Mouse (Mus musculus): ENCODE results near the gene Olig1. TPM values are rescaled to one million over a fixed set of nuclear protein-coding genes. Genes with fewer than 3 reads are reported as not detected.

The Olig1 gene
- polyA plus RNA-seq, 1 experiment from 2014 or later, result not detected

GRCm38 (mm10) chr16:91300641-91301441 is 31.3 kb downstream of the Olig1 start:
- no peak overlapping the region for H3K4me3 ChIP-seq (ENCODE audit: low read length)

GRCm38 (mm10) chr16:91301454-91301853 is 31.9 kb downstream of the Olig1 start:
- ATAC-seq (ENCODE audit: low read depth), result no peak
- Histone ChIP-seq H3K4me2 (ENCODE audit: low read depth, low read length) (no peak overlapping the region), H3K9ac (ENCODE audit: low read length) (no peak overlapping the region), H3K36me3 (ENCODE audit: control insufficient read depth, insufficient read depth, low read length) (no peaks in the 10 kb centered on the region), H3K4me3 (ENCODE audit: low read length) (no peak overlapping the region), H3K4me1 (replicated peaks; ENCODE audit: control insufficient read depth, insufficient read depth, low read length) (no peaks in the 10 kb centered on the region), H3K27ac (ENCODE audit: low read length) (no peak overlapping the region), H3K27me3 (ENCODE audit: control insufficient read depth, insufficient read depth, low read depth, low read length) (peaks cover 7% of the 10 kb centered on the region; the same call in 1 of the 2 replicates), H3K9me3 (ENCODE audit: control insufficient read depth, low read length) (no peaks in the 10 kb centered on the region)
- 61% methylated on average over 18 of the region's 18 CpGs for WGBS

More at GRCm38 (mm10) chr16:91300641-91301441, 31.3 kb downstream of the Olig1 start:
- Histone ChIP-seq H3K9me3 (ENCODE audit: control insufficient read depth, low read length) (no peaks in the 10 kb centered on the region), H3K36me3 (ENCODE audit: control insufficient read depth, insufficient read depth, low read length) (no peaks in the 10 kb centered on the region), H3K4me2 (ENCODE audit: low read depth, low read length) (no peak overlapping the region), H3K9ac (ENCODE audit: low read length) (no peak overlapping the region), H3K27me3 (ENCODE audit: control insufficient read depth, insufficient read depth, low read depth, low read length) (peaks cover 7% of the 10 kb centered on the region; the same call in 1 of the 2 replicates), H3K27ac (ENCODE audit: low read length) (no peak overlapping the region), H3K4me1 (replicated peaks; ENCODE audit: control insufficient read depth, insufficient read depth, low read length) (no peaks in the 10 kb centered on the region)
- 46% methylated on average over 16 of the region's 16 CpGs for WGBS
- ATAC-seq (ENCODE audit: low read depth), result no peak

- Histone ChIP-seq H3K27me3 (ENCODE audit: control insufficient read depth, insufficient read depth, low read depth, low read length) (peaks cover 7% of the 10 kb centered on the region; the same call in 1 of the 2 replicates), H3K4me1 (replicated peaks; ENCODE audit: control insufficient read depth, insufficient read depth, low read length) (no peaks in the 10 kb centered on the region), H3K27ac (ENCODE audit: low read length) (no peak overlapping the region), H3K4me3 (ENCODE audit: low read length) (no peak overlapping the region), H3K9ac (ENCODE audit: low read length) (no peak overlapping the region), H3K4me2 (ENCODE audit: low read depth, low read length) (no peak overlapping the region), H3K36me3 (ENCODE audit: control insufficient read depth, insufficient read depth, low read length) (no peaks in the 10 kb centered on the region), H3K9me3 (ENCODE audit: control insufficient read depth, low read length) (no peaks in the 10 kb centered on the region)
- ATAC-seq (ENCODE audit: low read depth), result no peak
- WGBS, result 40% methylated on average over 26 of the region's 26 CpGs
Measured at GRCm38 (mm10) chr16:91303776-91304709, 34.5 kb downstream of the Olig1 start.

GRCm38 (mm10) chr16:91305512-91306111 is 36.0 kb downstream of the Olig1 start:
- Histone ChIP-seq H3K4me3 (ENCODE audit: low read length) (no peak overlapping the region), H3K4me1 (replicated peaks; ENCODE audit: control insufficient read depth, insufficient read depth, low read length) (no peaks in the 10 kb centered on the region), H3K9ac (ENCODE audit: low read length) (no peak overlapping the region), H3K27ac (ENCODE audit: low read length) (no peak overlapping the region), H3K27me3 (ENCODE audit: control insufficient read depth, insufficient read depth, low read depth, low read length) (peaks cover 7% of the 10 kb centered on the region; the same call in 1 of the 2 replicates), H3K4me2 (ENCODE audit: low read depth, low read length) (no peak overlapping the region), H3K36me3 (ENCODE audit: control insufficient read depth, insufficient read depth, low read length) (no peaks in the 10 kb centered on the region), H3K9me3 (ENCODE audit: control insufficient read depth, low read length) (no peaks in the 10 kb centered on the region)
- ATAC-seq (ENCODE audit: low read depth), result no peak
- WGBS, result 66% methylated on average over 16 of the region's 16 CpGs

GRCm38 (mm10) chr16:91309872-91310271 is 40.3 kb downstream of the Olig1 start:
- Histone ChIP-seq H3K27ac (ENCODE audit: low read length) (no peak overlapping the region), H3K9me3 (ENCODE audit: control insufficient read depth, low read length) (no peaks in the 10 kb centered on the region), H3K4me3 (ENCODE audit: low read length) (no peak overlapping the region), H3K9ac (ENCODE audit: low read length) (no peak overlapping the region), H3K4me1 (replicated peaks; ENCODE audit: control insufficient read depth, insufficient read depth, low read length) (no peaks in the 10 kb centered on the region), H3K27me3 (ENCODE audit: control insufficient read depth, insufficient read depth, low read depth, low read length) (peaks cover 4% of the 10 kb centered on the region; the same call in 1 of the 2 replicates), H3K4me2 (ENCODE audit: low read depth, low read length) (no peak overlapping the region), H3K36me3 (ENCODE audit: control insufficient read depth, insufficient read depth, low read length) (no peaks in the 10 kb centered on the region)
- ATAC-seq (ENCODE audit: low read depth), result no peak
- 92% methylated on average over 3 of the region's 3 CpGs for WGBS

GRCm38 (mm10) chr16:91312921-91313320 is 43.3 kb downstream of the Olig1 start:
- WGBS, result 66% methylated on average over 6 of the region's 7 CpGs
- no peaks in the 10 kb centered on the region; the same call in 1 of the 2 replicates for H3K27me3 ChIP-seq (ENCODE audit: control insufficient read depth, insufficient read depth, low read depth, low read length)

GRCm38 (mm10) chr16:91314114-91314775 is 44.7 kb downstream of the Olig1 start:
- ATAC-seq (ENCODE audit: low read depth), result peak; percentile 36; the same call in 1 of the 2 replicates
- H3K9me3 ChIP-seq (ENCODE audit: control insufficient read depth, low read length), result no peaks in the 10 kb centered on the region
- H3K4me3 ChIP-seq (ENCODE audit: low read length), result no peak overlapping the region
- H3K4me1 ChIP-seq (replicated peaks; ENCODE audit: control insufficient read depth, insufficient read depth, low read length), result no peaks in the 10 kb centered on the region
- 0 out of 2 replicates have a peak overlapping the region, but pooled peaks have one; percentile 8 for H3K4me2 ChIP-seq (ENCODE audit: low read depth, low read length)
- H3K27ac ChIP-seq (ENCODE audit: low read length), result no peak overlapping the region
- H3K9ac ChIP-seq (ENCODE audit: low read length), result no peak overlapping the region
- no peaks in the 10 kb centered on the region for H3K27me3 ChIP-seq (ENCODE audit: control insufficient read depth, insufficient read depth, low read depth, low read length)
- no peaks in the 10 kb centered on the region for H3K36me3 ChIP-seq (ENCODE audit: control insufficient read depth, insufficient read depth, low read length)
- 6% methylated on average over 19 of the region's 19 CpGs for WGBS

More at GRCm38 (mm10) chr16:91312921-91313320, 43.3 kb downstream of the Olig1 start:
- Histone ChIP-seq H3K27ac (ENCODE audit: low read length) (no peak overlapping the region), H3K4me2 (ENCODE audit: low read depth, low read length) (no peak overlapping the region), H3K4me1 (replicated peaks; ENCODE audit: control insufficient read depth, insufficient read depth, low read length) (no peaks in the 10 kb centered on the region), H3K9ac (ENCODE audit: low read length) (no peak overlapping the region), H3K36me3 (ENCODE audit: control insufficient read depth, insufficient read depth, low read length) (no peaks in the 10 kb centered on the region), H3K4me3 (ENCODE audit: low read length) (no peak overlapping the region), H3K9me3 (ENCODE audit: control insufficient read depth, low read length) (no peaks in the 10 kb centered on the region)
- ATAC-seq (ENCODE audit: low read depth), result no peak

- H3K4me1 ChIP-seq (replicated peaks; ENCODE audit: control insufficient read depth, insufficient read depth, low read length), result no peaks in the 10 kb centered on the region
- no peak overlapping the region for H3K4me3 ChIP-seq (ENCODE audit: low read length)
- no peak overlapping the region for H3K27ac ChIP-seq (ENCODE audit: low read length)
- no peak overlapping the region for H3K4me2 ChIP-seq (ENCODE audit: low read depth, low read length)
- no peaks in the 10 kb centered on the region for H3K36me3 ChIP-seq (ENCODE audit: control insufficient read depth, insufficient read depth, low read length)
- no peaks in the 10 kb centered on the region; the same call in 1 of the 2 replicates for H3K27me3 ChIP-seq (ENCODE audit: control insufficient read depth, insufficient read depth, low read depth, low read length)
- WGBS, result 39% methylated on average over 10 of the region's 10 CpGs
- no peak overlapping the region for H3K9ac ChIP-seq (ENCODE audit: low read length)
- H3K9me3 ChIP-seq (ENCODE audit: control insufficient read depth, low read length), result no peaks in the 10 kb centered on the region
- no peak for ATAC-seq (ENCODE audit: low read depth)
Measured at GRCm38 (mm10) chr16:91320191-91320590, 50.6 kb downstream of the Olig1 start.
